Mouse (Mus musculus) ES-Bruce4 (cell line): Measurements from ENCODE around the gene Chka. TPM values are rescaled to one million over a fixed set of nuclear protein-coding genes. Genes with fewer than 3 reads are reported as not detected.
A peak's percentile ranks its signal among the peaks of the same experiment; 100 is the strongest.

Experiments used
- H3K27ac ChIP-seq: 2 replicates; pipeline ENCODE4 v1.5.1; 2012; ENCODE audit warnings: low read length, inconsistent platforms; ENCODE audit not compliant: insufficient read depth
- H3K27me3 ChIP-seq: 2 replicates; pipeline ENCODE4 v1.6.1; 2012; ENCODE audit warnings: mild to moderate bottlenecking, low read length, inconsistent platforms; ENCODE audit not compliant: control insufficient read depth, poor library complexity, insufficient read depth, severe bottlenecking
- H3K36me3 ChIP-seq: 2 replicates; pipeline ENCODE4 v1.6.1; 2012; ENCODE audit warnings: inconsistent platforms, mild to moderate bottlenecking, low read length, moderate library complexity; ENCODE audit not compliant: control insufficient read depth, poor library complexity, insufficient read depth, severe bottlenecking
- H3K4me1 ChIP-seq: one replicate; pipeline ENCODE4 v1.8.1; 2011; ENCODE audit warnings: low read length; ENCODE audit not compliant: control insufficient read depth, insufficient read depth
- H3K4me3 ChIP-seq: 2 replicates; pipeline ENCODE4 v1.5.1; 2011; ENCODE audit warnings: low read depth, mild to moderate bottlenecking, low read length
- H3K9ac ChIP-seq: 2 replicates; pipeline ENCODE4 v1.6.1; 2012; ENCODE audit warnings: low read depth, mild to moderate bottlenecking, inconsistent platforms; ENCODE audit not compliant: poor library complexity, severe bottlenecking
- H3K9me3 ChIP-seq: replicated peaks from 2 replicates; pipeline ENCODE4 v1.6.1; 2012; ENCODE audit warnings: mild to moderate bottlenecking, low read length, inconsistent platforms; ENCODE audit not compliant: control insufficient read depth, poor library complexity, insufficient read depth, severe bottlenecking
- CTCF ChIP-seq: IDR thresholded peaks from one replicate; pipeline ENCODE4 v1.8.1; 2011; ENCODE audit warnings: low read depth, low read length
- EP300 ChIP-seq: IDR thresholded peaks from 2 replicates; pipeline ENCODE4 v1.6.1; 2011; ENCODE audit warnings: low read depth, low read length; ENCODE audit not compliant: insufficient read depth
- POLR2A ChIP-seq: IDR thresholded peaks from one replicate; pipeline ENCODE4 v1.8.1; 2011; ENCODE audit warnings: low read length; ENCODE audit not compliant: insufficient read depth
- polyA plus RNA-seq: library from polyadenylated mRNA; stranded (reverse); fragments of >200 nt; gene quantifications from 2 replicates; pipeline ENCODE4 v1.2.4, GENCODE M21; 2011; ENCODE audit warnings: low read depth; ENCODE audit not compliant: missing spikeins, insufficient read depth, insufficient read length

Chka gene
- polyA plus RNA-seq, 1 experiment: 148 TPM

DNA sequence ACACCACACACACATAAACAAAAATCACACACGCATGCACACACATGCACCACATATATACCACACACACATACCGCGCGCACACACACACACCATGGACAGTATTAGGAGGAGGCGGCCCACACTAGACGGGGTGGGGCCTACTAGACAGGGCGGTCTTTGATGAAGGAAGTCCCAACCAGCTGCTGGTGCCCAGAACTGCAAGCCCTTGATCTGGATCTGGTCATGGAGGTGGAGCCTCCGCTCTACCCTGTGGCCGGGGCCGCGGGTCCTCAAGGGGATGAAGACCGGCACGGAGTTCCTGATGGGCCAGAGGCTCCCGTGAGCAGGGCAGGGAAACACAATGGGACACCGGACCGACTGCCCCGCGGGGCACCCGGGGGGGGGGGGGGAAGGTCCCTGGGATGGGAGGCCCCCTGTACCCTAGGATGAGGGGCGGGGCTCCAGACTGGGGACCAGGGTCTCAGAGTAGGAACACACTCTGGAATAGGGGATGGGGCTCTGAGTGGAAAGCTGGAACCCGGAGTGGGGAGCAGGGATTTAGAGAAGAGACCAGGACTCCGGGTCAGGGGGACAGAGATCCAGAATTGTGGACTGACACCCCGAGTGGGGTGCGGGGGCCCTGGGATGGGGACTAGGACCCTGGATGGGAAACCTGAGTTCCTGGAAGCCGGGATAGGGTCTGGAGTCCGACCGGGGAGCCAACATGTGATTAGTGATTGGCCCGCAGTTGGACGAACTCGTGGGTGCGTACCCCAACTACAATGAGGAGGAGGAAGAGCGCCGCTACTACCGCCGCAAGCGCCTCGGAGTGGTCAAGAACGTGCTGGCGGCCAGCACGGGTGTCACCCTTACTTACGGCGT, 83.7 kb downstream of the Chka start, which contains the start of gene Unc93b1:
Gene Unc93b1 (plus strand): TSS at position 155 of the 864 bp plus-strand sequence.
- Histone ChIP-seq H3K9ac (peak within 1 kb of the TSS; percentile 36), H3K4me3 (peak within 1 kb of the TSS; percentile 63), H3K9me3 (no peaks in the 10 kb centered on the region), H3K36me3 (no peaks in the 10 kb centered on the region), H3K27ac (no peak within 1 kb of the TSS), H3K27me3 (no peaks in the 10 kb centered on the region), H3K4me1 (no peaks in the 10 kb centered on the region)
- no peak for TF ChIP-seq POLR2A
- TF ChIP-seq CTCF: no peak
- TF ChIP-seq EP300: no peak

GRCm38 (mm10) chr19:3935896-3936850, 84.6 kb downstream of the Chka start:
- no peak for TF ChIP-seq CTCF
- no peak for TF ChIP-seq EP300
- TF ChIP-seq POLR2A: no peak
- Histone ChIP-seq H3K36me3 (no peaks in the 10 kb centered on the region), H3K4me3 (peak overlapping the region; percentile 63), H3K9ac (peak overlapping the region; percentile 36), H3K27me3 (no peaks in the 10 kb centered on the region), H3K9me3 (no peaks in the 10 kb centered on the region), H3K27ac (no peak overlapping the region), H3K4me1 (no peaks in the 10 kb centered on the region)

DNA sequence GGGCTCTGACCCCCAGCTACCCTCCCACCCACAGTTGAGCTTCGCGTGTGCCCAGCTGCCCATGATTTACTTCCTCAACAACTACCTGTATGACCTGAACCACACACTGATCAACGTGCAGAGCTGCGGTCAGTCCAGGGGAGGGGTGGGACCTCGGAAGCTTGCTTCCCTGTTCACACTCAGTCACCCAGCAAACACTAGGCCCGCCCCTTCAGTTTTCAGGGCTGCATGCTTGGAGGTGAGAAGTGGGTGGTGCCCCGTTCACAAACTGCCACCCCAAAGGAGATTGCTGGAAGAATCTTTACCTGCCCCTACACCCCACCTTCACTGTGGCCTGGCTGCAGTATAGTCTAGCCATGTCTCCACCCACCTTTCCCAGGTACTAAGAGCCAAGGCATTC, 90.7 kb downstream of the Chka start:
- no peaks in the 10 kb centered on the region for H3K9me3 ChIP-seq
- H3K36me3 ChIP-seq: no peaks in the 10 kb centered on the region
- no peaks in the 10 kb centered on the region for H3K27me3 ChIP-seq
- no peak overlapping the region for H3K9ac ChIP-seq
- peak overlapping the region; percentile 42 for H3K4me3 ChIP-seq
- TF ChIP-seq EP300: no peak
- no peak for TF ChIP-seq POLR2A
- no peak for TF ChIP-seq CTCF
- no peak overlapping the region for H3K27ac ChIP-seq
- H3K4me1 ChIP-seq: peaks cover 5% of the 10 kb centered on the region

GRCm38 (mm10) chr19:3942986-3943735, 91.6 kb downstream of the Chka start:
- TF ChIP-seq EP300: no peak
- TF ChIP-seq POLR2A: no peak
- no peak for TF ChIP-seq CTCF
- H3K27me3 ChIP-seq: no peaks in the 10 kb centered on the region

More at GRCm38 (mm10) chr19:3942986-3943735, 91.6 kb downstream of the Chka start:
- no peaks in the 10 kb centered on the region for H3K36me3 ChIP-seq
- H3K4me3 ChIP-seq: peak overlapping the region; percentile 42
- H3K9me3 ChIP-seq: no peaks in the 10 kb centered on the region
- H3K27ac ChIP-seq: no peak overlapping the region
- H3K4me1 ChIP-seq: peaks cover 5% of the 10 kb centered on the region
- no peak overlapping the region for H3K9ac ChIP-seq

Other genes starting within 250 kb of the Chka start
- gene Lrp5, start 165.2 kb upstream of the Chka start, polyA plus RNA-seq: 38.6 and 40.2 TPM in 2 replicates
- 30.7 and 31.8 TPM in 2 replicates for gene 1810055G02Rik, start 143.5 kb upstream of the Chka start, polyA plus RNA-seq
- gene Kmt5b, start 84.4 kb upstream of the Chka start, polyA plus RNA-seq: 34.6 and 39.4 TPM in 2 replicates
- 25.2 and 30.0 TPM in 2 replicates for gene Tcirg1, start 55.4 kb downstream of the Chka start, polyA plus RNA-seq
- gene Ndufs8, start 61.0 kb downstream of the Chka start, polyA plus RNA-seq: 91.7 and 112 TPM in 2 replicates
- 0.66 and 0.96 TPM in 2 replicates for gene Aldh3b1, start 78.0 kb downstream of the Chka start, polyA plus RNA-seq
- 12.1 and 13.5 TPM in 2 replicates for gene Unc93b1, start 83.4 kb downstream of the Chka start, polyA plus RNA-seq
- gene Aldh3b3, start 106.9 kb downstream of the Chka start, polyA plus RNA-seq: not detected in 2 replicates
- 1.3 and 1.4 TPM in 2 replicates for gene Aldh3b2, start 120.6 kb downstream of the Chka start, polyA plus RNA-seq
- gene Acy3, start 134.8 kb downstream of the Chka start, polyA plus RNA-seq: 4.8 and 7.8 TPM in 2 replicates
- gene Tbx10, start 141.0 kb downstream of the Chka start, polyA plus RNA-seq: not detected in 2 replicates
- gene Nudt8, start 148.8 kb downstream of the Chka start, polyA plus RNA-seq: 17.3 and 20.8 TPM in 2 replicates
- 2.4 and 3.0 TPM in 2 replicates for gene Gm49405, start 148.9 kb downstream of the Chka start, polyA plus RNA-seq
- 2.9 and 3.6 TPM in 2 replicates for gene Doc2g, start 151.5 kb downstream of the Chka start, polyA plus RNA-seq
- 77.9 and 89.6 TPM in 2 replicates for gene Ndufv1, start 161.0 kb downstream of the Chka start, polyA plus RNA-seq
- gene Gstp1, start 186.2 kb downstream of the Chka start, polyA plus RNA-seq: 119 and 155 TPM in 2 replicates
- gene Gstp2, start 194.2 kb downstream of the Chka start, polyA plus RNA-seq: 29.3 and 32.1 TPM in 2 replicates
- 0.91 and 2.3 TPM in 2 replicates for gene Gstp3, start 207.8 kb downstream of the Chka start, polyA plus RNA-seq
- not detected in 2 replicates for gene Cabp2, start 229.8 kb downstream of the Chka start, polyA plus RNA-seq
- 26.9 and 32.5 TPM in 2 replicates for gene Cdk2ap2, start 245.4 kb downstream of the Chka start, polyA plus RNA-seq
- 9.8 and 11.2 TPM in 2 replicates for gene Pitpnm1, start 248.2 kb downstream of the Chka start, polyA plus RNA-seq